Mouse (Mus musculus): ENCODE results near the gene Asb11.

DNA sequence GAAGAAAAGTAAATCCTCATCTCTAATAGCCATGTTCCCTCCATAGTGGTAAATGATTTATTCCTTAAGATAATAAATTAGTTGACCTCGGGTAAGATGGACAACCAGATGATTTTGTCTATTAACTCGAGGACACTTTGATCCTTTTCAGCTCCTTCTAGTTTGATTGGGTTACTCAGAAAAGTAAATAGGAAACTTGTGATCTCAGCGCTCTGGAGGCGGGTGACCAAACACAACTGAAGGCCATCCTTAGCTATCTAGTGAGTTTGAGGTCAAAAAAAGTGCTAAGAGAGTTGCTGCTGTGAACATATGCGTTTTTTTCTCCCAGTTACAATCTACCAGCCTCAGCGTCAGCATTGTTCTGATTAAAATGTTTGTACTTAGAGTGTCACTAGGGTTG is 6.2 kb upstream of the Asb11 start:
- TF ChIP-seq CTCF (IDR thresholded peaks at IDR 0.05; ENCODE audit: insufficient read depth, low read length) (no peak), POLR2A (IDR thresholded peaks at IDR 0.05; ENCODE audit: borderline replicate concordance, extremely low read depth, low read depth, low read length) (no peak)
